Mouse (Mus musculus) midbrain, embryonic 13.5 days (tissue): ENCODE results near the gene Zfp933. TPM values are rescaled to one million over a fixed set of nuclear protein-coding genes. Genes with fewer than 3 reads are reported as not detected.
"Not testable (repeated sequence)": the region's sequence is repeated elsewhere in the genome, so short reads cannot be mapped to it uniquely, and the experiment has no call there.

Source experiments
- ATAC-seq: fragments of 200-750 bp; cut with Nextera tagmentation; 2 replicates; pipeline ENCODE4 v1.8.0; 2017; ENCODE audit warnings: mild to moderate bottlenecking, moderate TSS enrichment, moderate library complexity
- H3K27ac ChIP-seq: fragments of 300-500 bp; sonication (generic); 2 replicates; pipeline ENCODE4 v1.5.1; 2015; ENCODE audit warnings: inconsistent platforms, mild to moderate bottlenecking, moderate library complexity
- H3K27me3 ChIP-seq: fragments of 300-500 bp; sonication (generic); 2 replicates; pipeline ENCODE4 v1.6.1; 2015; ENCODE audit warnings: mild to moderate bottlenecking, inconsistent platforms
- H3K36me3 ChIP-seq: fragments of 300-500 bp; sonication (generic); 2 replicates; pipeline ENCODE4 v1.6.1; 2015; ENCODE audit warnings: mild to moderate bottlenecking, inconsistent platforms
- H3K4me1 ChIP-seq: fragments of 300-500 bp; sonication (generic); replicated peaks from 2 replicates; pipeline ENCODE4 v1.6.1; 2015; ENCODE audit warnings: inconsistent platforms
- H3K4me2 ChIP-seq: fragments of 300-500 bp; sonication (generic); replicated peaks from 2 replicates; pipeline ENCODE4 v1.6.1; 2015; ENCODE audit warnings: moderate library complexity, mild to moderate bottlenecking, inconsistent platforms
- H3K4me3 ChIP-seq: fragments of 300-500 bp; sonication (generic); replicated peaks from 2 replicates; pipeline ENCODE4 v1.5.1; 2015; ENCODE audit warnings: mild to moderate bottlenecking, inconsistent platforms
- H3K9ac ChIP-seq: fragments of 300-500 bp; sonication (generic); replicated peaks from 2 replicates; pipeline ENCODE4 v1.6.1; 2015; ENCODE audit warnings: mild to moderate bottlenecking, inconsistent platforms
- H3K9me3 ChIP-seq: fragments of 300-500 bp; sonication (generic); 2 replicates; pipeline ENCODE4 v1.6.1; 2016; ENCODE audit warnings: mild to moderate bottlenecking, inconsistent platforms
- WGBS: fragments of 180-500 bp; shearing (Covaris S2); methylation state at CpG from one replicate; pipeline ENCODE4 v1.1.7; 2015; 5-methylcytosine and 5-hydroxymethylcytosine counted together
- polyA plus RNA-seq: library from polyadenylated mRNA; unstranded; fragments of >200 nt; fragmentation: Nextera tagmentation; extraction: Ambion mirVana; gene quantifications from 2 replicates; pipeline ENCODE4 v1.2.1, GENCODE M21; 2015

Zfp933 gene
- polyA plus RNA-seq, 1 experiment from 2014 or later, result 7.7 TPM

DNA sequence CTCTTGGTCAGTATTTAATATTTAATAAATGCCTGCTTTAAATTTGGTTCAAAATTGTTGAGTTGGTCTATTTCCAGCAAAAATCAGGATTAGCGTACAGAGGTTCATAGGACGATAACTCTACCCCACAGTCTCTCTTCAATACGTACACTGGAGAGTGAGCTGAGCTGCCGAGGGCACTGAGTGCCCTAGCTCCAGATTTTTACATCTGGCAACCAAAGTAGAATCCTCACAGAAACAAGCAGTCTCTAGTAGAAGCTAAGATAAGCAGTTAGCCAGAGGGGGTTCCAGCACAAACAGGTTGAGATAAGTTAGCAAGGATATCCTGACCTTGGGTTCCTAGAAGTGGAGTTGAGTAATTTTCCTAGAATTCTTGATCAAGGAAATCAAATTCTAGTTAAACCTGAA lies 422 bp upstream of the Zfp933 start:
- ATAC-seq, result peak; percentile 80
- no peak overlapping the region for H3K27ac ChIP-seq
- peak overlapping the region; percentile 77 for H3K4me3 ChIP-seq
- peaks cover 25% of the 10 kb centered on the region for H3K36me3 ChIP-seq
- H3K9ac ChIP-seq, result peak overlapping the region; percentile 64
- 3% methylated on average over 4 of the region's 4 CpGs for WGBS
- peaks cover 4% of the 10 kb centered on the region for H3K9me3 ChIP-seq
- peak overlapping the region; percentile 67 for H3K4me2 ChIP-seq
- no peaks in the 10 kb centered on the region for H3K27me3 ChIP-seq
- peaks cover 13% of the 10 kb centered on the region for H3K4me1 ChIP-seq

DNA sequence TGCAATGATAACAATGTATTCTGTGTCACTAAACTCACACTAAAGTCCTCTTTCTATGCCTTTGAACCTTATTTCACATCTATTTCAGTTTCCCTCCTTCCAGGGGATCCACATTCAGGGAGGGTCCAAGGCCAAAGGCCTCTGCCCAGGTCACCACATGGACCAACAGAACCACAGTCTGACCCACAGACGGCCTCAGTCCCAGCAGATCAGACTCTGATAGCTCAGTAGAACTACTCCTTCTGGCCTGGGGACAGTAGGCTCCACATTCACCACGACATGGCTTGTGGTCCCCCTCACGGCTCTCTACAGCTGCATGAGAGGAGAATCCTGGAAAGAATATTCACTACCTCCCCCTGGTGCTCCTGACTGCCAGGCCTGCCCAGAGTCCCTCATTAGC lies 5.3 kb downstream of the Zfp933 start:
- WGBS, result 99% methylated on average over 3 of the region's 3 CpGs
- H3K9ac ChIP-seq, result no peak overlapping the region
- H3K4me1 ChIP-seq, result peaks cover 7% of the 10 kb centered on the region
- no peak overlapping the region for H3K4me2 ChIP-seq
- H3K4me3 ChIP-seq, result no peak overlapping the region
- H3K27me3 ChIP-seq, result no peaks in the 10 kb centered on the region
- H3K27ac ChIP-seq, result no peak overlapping the region
- peaks cover 55% of the 10 kb centered on the region for H3K36me3 ChIP-seq
- peaks cover 25% of the 10 kb centered on the region for H3K9me3 ChIP-seq
- no peak for ATAC-seq

GRCm38 (mm10) chr4:147839282-147839681 lies 8.9 kb downstream of the Zfp933 start:
- not testable (repeated sequence) for ATAC-seq, H3K9ac ChIP-seq, H3K4me2 ChIP-seq, H3K4me1 ChIP-seq, H3K27ac ChIP-seq, H3K27me3 ChIP-seq, H3K4me3 ChIP-seq
- Histone ChIP-seq H3K36me3 (peaks cover 37% of the 10 kb centered on the region), H3K9me3 (peaks cover 25% of the 10 kb centered on the region)
- WGBS, result 96% methylated on average over 18 of the region's 26 CpGs

DNA sequence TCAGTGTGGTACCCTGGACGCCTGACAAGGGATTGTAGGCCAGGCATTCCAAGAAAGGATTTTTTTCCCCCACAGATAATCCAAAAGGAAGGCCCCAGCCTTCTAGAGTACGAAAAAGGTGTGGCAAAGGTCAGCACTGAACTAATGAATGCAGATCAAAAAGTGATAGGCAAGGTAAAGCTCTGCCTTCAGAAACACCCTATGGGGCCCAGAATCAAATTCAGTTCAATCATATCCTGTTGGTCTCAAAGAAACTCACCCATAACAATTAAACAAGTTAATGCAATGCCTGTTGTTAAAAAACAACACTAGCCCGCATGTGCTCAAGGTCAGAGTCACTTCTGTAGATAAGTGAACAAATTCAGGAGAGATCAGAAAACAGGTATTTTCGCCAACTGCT lies 23.8 kb downstream of the Zfp933 start:
- WGBS, result 93% methylated on average over 4 of the region's 4 CpGs
- H3K27ac ChIP-seq, result no peak overlapping the region
- H3K4me3 ChIP-seq, result no peak overlapping the region
- ATAC-seq, result no peak
- H3K9me3 ChIP-seq, result peaks cover 76% of the 10 kb centered on the region
- no peaks in the 10 kb centered on the region for H3K4me1 ChIP-seq
- peaks cover 83% of the 10 kb centered on the region for H3K36me3 ChIP-seq
- no peaks in the 10 kb centered on the region for H3K27me3 ChIP-seq
- H3K4me2 ChIP-seq, result no peak overlapping the region
- no peak overlapping the region for H3K9ac ChIP-seq

- ATAC-seq, H3K27me3 ChIP-seq, H3K4me1 ChIP-seq, H3K4me2 ChIP-seq, H3K4me3 ChIP-seq, H3K27ac ChIP-seq, H3K9ac ChIP-seq: not testable (repeated sequence)
- peaks cover 56% of the 10 kb centered on the region for H3K36me3 ChIP-seq
- peaks cover 63% of the 10 kb centered on the region for H3K9me3 ChIP-seq
- 84% methylated on average over 3 of the region's 3 CpGs for WGBS
Measured at GRCm38 (mm10) chr4:147821414-147821813, 26.8 kb downstream of the Zfp933 start.

DNA sequence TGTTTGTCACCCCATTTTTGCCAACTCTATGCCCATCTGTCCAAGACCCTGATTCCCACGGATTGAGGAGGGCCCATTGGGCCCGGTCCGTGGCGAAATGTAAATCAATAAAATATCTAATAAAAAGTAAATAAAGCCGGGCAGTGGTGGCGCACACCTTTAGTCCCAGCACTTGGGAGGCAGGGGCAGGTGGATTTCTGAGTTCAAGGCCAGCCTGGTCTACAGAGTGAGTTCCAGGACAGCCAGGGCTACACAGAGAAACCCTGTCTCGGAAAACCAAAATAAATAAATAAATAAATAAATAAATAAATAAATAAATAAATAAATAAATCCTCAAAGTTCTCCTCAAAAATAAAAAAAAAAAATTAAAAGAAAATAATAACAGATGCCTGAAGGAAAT lies 28.5 kb downstream of the Zfp933 start:
- Histone ChIP-seq H3K9me3 (peaks cover 46% of the 10 kb centered on the region), H3K36me3 (peaks cover 38% of the 10 kb centered on the region)
- not testable (repeated sequence) for H3K4me1 ChIP-seq, H3K4me2 ChIP-seq, H3K9ac ChIP-seq, ATAC-seq, H3K27ac ChIP-seq, H3K4me3 ChIP-seq, H3K27me3 ChIP-seq
- WGBS, result 84% methylated on average over 7 of the region's 7 CpGs

- Histone ChIP-seq H3K27ac (no peak overlapping the region), H3K4me3 (no peak overlapping the region), H3K36me3 (no peaks in the 10 kb centered on the region), H3K9me3 (peaks cover 6% of the 10 kb centered on the region), H3K4me1 (no peaks in the 10 kb centered on the region), H3K27me3 (no peaks in the 10 kb centered on the region), H3K9ac (no peak overlapping the region), H3K4me2 (no peak overlapping the region)
- no peak for ATAC-seq
- WGBS, result 85% methylated on average over 2 of the region's 2 CpGs
Measured at GRCm38 (mm10) chr4:147814592-147815167, 33.5 kb downstream of the Zfp933 start.

GRCm38 (mm10) chr4:147813249-147813765 lies 34.9 kb downstream of the Zfp933 start:
- Histone ChIP-seq H3K4me2 (no peak overlapping the region), H3K27me3 (no peaks in the 10 kb centered on the region), H3K36me3 (no peaks in the 10 kb centered on the region), H3K9me3 (peaks cover 4% of the 10 kb centered on the region), H3K27ac (no peak overlapping the region), H3K9ac (no peak overlapping the region), H3K4me3 (no peak overlapping the region), H3K4me1 (peaks cover 4% of the 10 kb centered on the region; the same call in 1 of the 2 replicates)
- 47% methylated on average over 5 of the region's 5 CpGs for WGBS
- ATAC-seq, result peak; percentile 63; the same call in 1 of the 2 replicates

DNA sequence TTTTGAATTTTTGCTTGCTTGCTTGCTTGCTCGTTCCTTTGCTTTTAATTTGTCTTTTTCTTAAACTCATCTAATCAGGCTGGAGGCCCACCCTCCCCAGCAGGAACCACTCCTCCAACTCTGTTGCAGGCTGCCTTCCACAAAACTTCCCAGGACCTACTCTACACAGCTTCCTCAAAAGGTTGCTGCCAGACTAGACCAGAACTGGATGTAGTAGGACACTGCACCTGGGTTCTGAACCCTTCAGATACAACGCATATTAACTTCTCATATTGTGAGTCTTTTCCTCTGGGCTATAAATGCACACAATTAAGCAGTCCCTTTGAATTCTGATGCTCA lies 38.2 kb downstream of the Zfp933 start:
- 61% methylated on average over 2 of the region's 2 CpGs for WGBS

DNA sequence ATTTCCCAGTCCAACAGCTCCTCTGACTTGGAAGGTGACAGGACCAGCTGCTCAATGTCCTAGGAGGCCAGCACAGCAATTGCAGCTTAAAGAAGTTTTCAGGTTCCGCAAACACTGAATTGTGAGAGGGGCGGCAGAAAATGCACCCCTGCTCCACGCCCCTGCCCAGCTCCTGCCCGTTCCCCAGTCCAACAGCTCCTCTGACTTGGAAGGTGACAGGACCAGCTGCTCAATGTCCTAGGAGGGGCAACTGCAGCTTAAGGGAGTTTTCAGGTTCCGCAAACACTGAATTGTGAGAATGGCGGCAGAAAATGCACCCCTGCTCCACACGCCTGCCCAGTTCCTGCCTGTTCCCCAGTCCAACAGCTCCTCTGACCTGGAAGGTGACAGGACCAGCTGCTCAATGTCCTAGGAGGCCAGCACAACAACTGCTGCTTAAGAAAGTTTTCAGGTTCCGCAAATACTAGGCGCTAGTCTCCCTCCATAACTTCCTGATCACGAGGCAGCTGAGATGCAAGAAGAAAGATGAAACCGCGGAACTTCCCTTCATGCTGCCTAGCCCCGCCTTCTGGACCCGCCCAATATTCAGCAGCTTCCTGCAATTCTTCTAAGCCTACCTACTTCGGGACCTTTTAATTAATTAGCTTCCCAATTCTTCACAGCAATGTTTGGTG lies 38.7 kb downstream of the Zfp933 start, which contains the start of gene Zfp984:
Zfp984 (minus strand) TSS at position 497 of the 674 bp plus-strand sequence.
- Histone ChIP-seq H3K9ac (peak within 1 kb of the TSS; percentile 55), H3K4me2 (peak within 1 kb of the TSS; percentile 64), H3K4me3 (peak within 1 kb of the TSS; percentile 42)
- H3K9me3 ChIP-seq, H3K27me3 ChIP-seq, H3K36me3 ChIP-seq, H3K4me1 ChIP-seq, H3K27ac ChIP-seq: not testable (repeated sequence)
- peak; percentile 45; the same call in 1 of the 2 replicates for ATAC-seq
- WGBS, result 15% methylated on average over 15 of the region's 15 CpGs

More for the DNA sequence above, 38.2 kb downstream of the Zfp933 start:
- not testable (repeated sequence) for H3K36me3 ChIP-seq, ATAC-seq, H3K27me3 ChIP-seq, H3K27ac ChIP-seq, H3K9ac ChIP-seq, H3K4me1 ChIP-seq, H3K9me3 ChIP-seq
- H3K4me3 ChIP-seq, result peak overlapping the region; percentile 42; the same call in 1 of the 2 replicates
- H3K4me2 ChIP-seq, result peak overlapping the region; percentile 64

DNA sequence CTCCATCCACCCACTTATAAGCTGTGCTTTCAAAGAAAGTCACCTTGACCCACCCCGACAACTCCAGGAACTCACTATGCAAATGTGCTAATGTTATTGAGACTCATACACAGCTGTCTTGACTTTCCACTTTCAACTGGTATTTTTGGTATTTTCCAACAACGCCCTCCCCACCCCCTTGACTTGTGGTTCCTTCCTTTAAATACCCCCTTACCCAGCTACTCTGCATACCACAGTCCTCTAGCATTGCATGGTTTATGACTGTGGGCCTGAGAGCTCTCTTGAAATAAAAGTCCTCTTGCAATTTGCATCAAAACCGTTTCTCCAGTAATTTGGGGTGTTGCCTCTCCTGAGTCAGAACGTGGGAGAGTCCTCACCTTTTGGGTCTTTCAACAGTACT lies 39.7 kb downstream of the Zfp933 start:
- peak overlapping the region; percentile 64 for H3K4me2 ChIP-seq
- peak overlapping the region; percentile 42; the same call in 1 of the 2 replicates for H3K4me3 ChIP-seq
- H3K27me3 ChIP-seq, H3K27ac ChIP-seq, H3K36me3 ChIP-seq, H3K4me1 ChIP-seq, H3K9me3 ChIP-seq, H3K9ac ChIP-seq: not testable (repeated sequence)
- ATAC-seq, result 0 out of 2 replicates have a peak, but pooled peaks have one; percentile 40
- WGBS, result 80% methylated on average over 4 of the region's 4 CpGs

- not testable (repeated sequence) for ATAC-seq, H3K4me3 ChIP-seq, H3K4me1 ChIP-seq, H3K27ac ChIP-seq, H3K36me3 ChIP-seq, H3K9ac ChIP-seq, H3K4me2 ChIP-seq, H3K27me3 ChIP-seq
- peaks cover 17% of the 10 kb centered on the region for H3K9me3 ChIP-seq
- 92% methylated on average over 1 of the region's 1 CpGs for WGBS
Measured at GRCm38 (mm10) chr4:147795308-147795707, 52.9 kb downstream of the Zfp933 start.
